Mouse (Mus musculus): Measurements from ENCODE around the gene Arl5b. TPM values are rescaled to one million over a fixed set of nuclear protein-coding genes. Genes with fewer than 3 reads are reported as not detected.

Gene Arl5b
- polyA plus RNA-seq, 1 experiment from 2014 or later = 29.1 TPM

DNA sequence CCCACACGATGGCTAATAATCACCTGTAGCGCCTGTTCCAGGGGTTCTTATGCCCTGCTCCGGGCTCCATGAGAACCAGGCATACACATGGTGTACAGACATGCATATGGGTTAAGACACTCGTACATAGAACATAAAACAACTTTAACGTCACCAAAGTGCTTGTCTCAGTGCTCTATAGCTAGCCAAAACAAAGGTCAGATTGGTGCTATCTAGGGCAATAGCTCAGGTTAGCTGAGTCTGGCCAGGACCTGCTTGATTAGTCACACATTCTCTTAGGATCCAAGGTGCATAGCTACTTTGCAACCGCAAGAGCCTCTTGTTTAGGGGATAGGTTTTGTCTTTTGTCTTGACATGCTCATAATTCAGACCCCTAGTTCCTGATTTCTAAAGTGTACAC, 63.5 kb downstream of the Arl5b start:
- no peak overlapping the region for H3K4me3 ChIP-seq
- no peaks in the 10 kb centered on the region for H3K27me3 ChIP-seq (replicated peaks)
- no peak overlapping the region for H3K9ac ChIP-seq
- H3K27ac ChIP-seq (ENCODE audit: poor library complexity, severe bottlenecking) = no peak overlapping the region
- H3K36me3 ChIP-seq = no peaks in the 10 kb centered on the region
- no peak for ATAC-seq (ENCODE audit: insufficient number of reproducible peaks, low FRiP score)
- no peaks in the 10 kb centered on the region for H3K4me1 ChIP-seq (replicated peaks)
- no peak overlapping the region for H3K4me2 ChIP-seq
- no peaks in the 10 kb centered on the region for H3K9me3 ChIP-seq (replicated peaks)
- WGBS = 80% methylated on average over 6 of the region's 6 CpGs

DNA sequence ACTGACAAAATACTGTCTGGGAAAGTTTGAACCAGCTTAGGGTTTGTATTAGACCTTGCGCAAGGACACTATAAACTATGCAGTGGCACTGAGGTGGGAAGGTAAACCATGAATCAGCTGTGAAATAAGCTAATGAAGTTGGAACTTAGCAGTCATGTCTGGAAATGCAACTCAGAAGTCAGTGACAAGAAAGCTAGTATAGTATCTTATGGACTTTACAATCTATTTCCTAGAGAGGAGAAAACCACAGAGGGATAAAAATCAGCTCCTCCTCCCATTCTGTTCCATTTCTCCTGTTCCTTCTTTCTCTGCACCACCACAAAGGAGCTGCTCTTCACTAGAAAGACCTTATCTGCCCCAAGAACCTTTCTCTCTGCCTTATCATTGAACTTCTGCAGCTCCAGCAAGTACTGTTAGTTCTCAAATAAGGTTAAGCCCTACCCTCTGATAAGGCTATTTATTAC, 72.1 kb downstream of the Arl5b start:
- H3K9ac ChIP-seq = no peak overlapping the region
- no peaks in the 10 kb centered on the region for H3K9me3 ChIP-seq (replicated peaks)
- H3K27me3 ChIP-seq (replicated peaks) = no peaks in the 10 kb centered on the region
- ATAC-seq (ENCODE audit: insufficient number of reproducible peaks, low FRiP score) = no peak
- WGBS = 85% methylated on average over 1 of the region's 1 CpGs
- H3K4me2 ChIP-seq = no peak overlapping the region
- no peaks in the 10 kb centered on the region for H3K4me1 ChIP-seq (replicated peaks)
- no peak overlapping the region for H3K27ac ChIP-seq (ENCODE audit: poor library complexity, severe bottlenecking)
- H3K4me3 ChIP-seq = no peak overlapping the region
- H3K36me3 ChIP-seq = no peaks in the 10 kb centered on the region

Other genes starting within 250 kb of the Arl5b start
- 6.8 and 8.3 TPM in 2 replicates for gene Nsun6, start 5.7 kb downstream of the Arl5b start, polyA plus RNA-seq (2016; fragmentation: Nextera tagmentation; extraction: Ambion mirVana)